Mouse (Mus musculus): ENCODE measurements around the gene Lpcat1. TPM values are rescaled to one million over a fixed set of nuclear protein-coding genes. Genes with fewer than 3 reads are reported as not detected.

Lpcat1 gene
- polyA plus RNA-seq, 1 experiment = 99.1 TPM

GRCm38 (mm10) chr13:73482476-73482875 lies 15.5 kb downstream of the Lpcat1 start:
- TF ChIP-seq CTCF (IDR thresholded peaks at IDR 0.05; ENCODE audit: borderline replicate concordance, extremely low read depth, insufficient read depth, insufficient read length) (no peak), POLR2A (IDR thresholded peaks at IDR 0.05; ENCODE audit: borderline replicate concordance, extremely low read depth, insufficient read depth, insufficient read length, poor library complexity, severe bottlenecking) (no peak)
- no peak for DNase-seq (ENCODE audit: low read depth)

GRCm38 (mm10) chr13:73483331-73483730 lies 16.3 kb downstream of the Lpcat1 start:
- TF ChIP-seq CTCF (IDR thresholded peaks at IDR 0.05; ENCODE audit: borderline replicate concordance, extremely low read depth, insufficient read depth, insufficient read length) (no peak), POLR2A (IDR thresholded peaks at IDR 0.05; ENCODE audit: borderline replicate concordance, extremely low read depth, insufficient read depth, insufficient read length, poor library complexity, severe bottlenecking) (no peak)
- no peak for DNase-seq (ENCODE audit: low read depth)

GRCm38 (mm10) chr13:73484171-73484570 lies 17.2 kb downstream of the Lpcat1 start:
- DNase-seq (ENCODE audit: low read depth) = no peak
- no peak for TF ChIP-seq POLR2A (IDR thresholded peaks at IDR 0.05; ENCODE audit: borderline replicate concordance, extremely low read depth, insufficient read depth, insufficient read length, poor library complexity, severe bottlenecking)
- no peak for TF ChIP-seq CTCF (IDR thresholded peaks at IDR 0.05; ENCODE audit: borderline replicate concordance, extremely low read depth, insufficient read depth, insufficient read length)

- no peak for DNase-seq (ENCODE audit: low read depth)
- no peak for TF ChIP-seq CTCF (IDR thresholded peaks at IDR 0.05; ENCODE audit: borderline replicate concordance, extremely low read depth, insufficient read depth, insufficient read length)
- TF ChIP-seq POLR2A (IDR thresholded peaks at IDR 0.05; ENCODE audit: borderline replicate concordance, extremely low read depth, insufficient read depth, insufficient read length, poor library complexity, severe bottlenecking) = no peak
These were observed 21.1 kb downstream of the Lpcat1 start for GRCm38 (mm10) chr13:73488105-73488504.

GRCm38 (mm10) chr13:73488707-73489106 lies 21.7 kb downstream of the Lpcat1 start:
- no peak for DNase-seq (ENCODE audit: low read depth)
- TF ChIP-seq POLR2A (IDR thresholded peaks at IDR 0.05; ENCODE audit: borderline replicate concordance, extremely low read depth, insufficient read depth, insufficient read length, poor library complexity, severe bottlenecking) (no peak), CTCF (IDR thresholded peaks at IDR 0.05; ENCODE audit: borderline replicate concordance, extremely low read depth, insufficient read depth, insufficient read length) (no peak)

GRCm38 (mm10) chr13:73489986-73490385 lies 23.0 kb downstream of the Lpcat1 start:
- no peak for TF ChIP-seq CTCF (IDR thresholded peaks at IDR 0.05; ENCODE audit: borderline replicate concordance, extremely low read depth, insufficient read depth, insufficient read length)
- no peak for TF ChIP-seq POLR2A (IDR thresholded peaks at IDR 0.05; ENCODE audit: borderline replicate concordance, extremely low read depth, insufficient read depth, insufficient read length, poor library complexity, severe bottlenecking)
- DNase-seq (ENCODE audit: low read depth) = no peak

- TF ChIP-seq POLR2A (IDR thresholded peaks at IDR 0.05; ENCODE audit: borderline replicate concordance, extremely low read depth, insufficient read depth, insufficient read length, poor library complexity, severe bottlenecking) = no peak
- TF ChIP-seq CTCF (IDR thresholded peaks at IDR 0.05; ENCODE audit: borderline replicate concordance, extremely low read depth, insufficient read depth, insufficient read length) = no peak
- peak; percentile 77 for DNase-seq (ENCODE audit: low read depth)
These were observed 23.7 kb downstream of the Lpcat1 start for GRCm38 (mm10) chr13:73490564-73491170.

- no peak for DNase-seq (ENCODE audit: low read depth)
- TF ChIP-seq POLR2A (IDR thresholded peaks at IDR 0.05; ENCODE audit: borderline replicate concordance, extremely low read depth, insufficient read depth, insufficient read length, poor library complexity, severe bottlenecking) = no peak
- TF ChIP-seq CTCF (IDR thresholded peaks at IDR 0.05; ENCODE audit: borderline replicate concordance, extremely low read depth, insufficient read depth, insufficient read length) = no peak
These were observed 26.2 kb downstream of the Lpcat1 start for GRCm38 (mm10) chr13:73493183-73493582.

- TF ChIP-seq CTCF (IDR thresholded peaks at IDR 0.05; ENCODE audit: borderline replicate concordance, extremely low read depth, insufficient read depth, insufficient read length) (no peak), POLR2A (IDR thresholded peaks at IDR 0.05; ENCODE audit: borderline replicate concordance, extremely low read depth, insufficient read depth, insufficient read length, poor library complexity, severe bottlenecking) (no peak)
- DNase-seq (ENCODE audit: low read depth) = no peak
These were observed 27.5 kb downstream of the Lpcat1 start for GRCm38 (mm10) chr13:73494528-73494927.

- no peak for TF ChIP-seq POLR2A (IDR thresholded peaks at IDR 0.05; ENCODE audit: borderline replicate concordance, extremely low read depth, insufficient read depth, insufficient read length, poor library complexity, severe bottlenecking)
- no peak for DNase-seq (ENCODE audit: low read depth)
These were observed 29.1 kb downstream of the Lpcat1 start for GRCm38 (mm10) chr13:73496137-73496536.

- TF ChIP-seq POLR2A (IDR thresholded peaks at IDR 0.05; ENCODE audit: borderline replicate concordance, extremely low read depth, insufficient read depth, insufficient read length, poor library complexity, severe bottlenecking) (no peak), CTCF (IDR thresholded peaks at IDR 0.05; ENCODE audit: borderline replicate concordance, extremely low read depth, insufficient read depth, insufficient read length) (no peak)
These were observed 33.1 kb downstream of the Lpcat1 start for GRCm38 (mm10) chr13:73499893-73500604.

GRCm38 (mm10) chr13:73502719-73503118 lies 35.7 kb downstream of the Lpcat1 start:
- no peak for TF ChIP-seq POLR2A (IDR thresholded peaks at IDR 0.05; ENCODE audit: borderline replicate concordance, extremely low read depth, insufficient read depth, insufficient read length, poor library complexity, severe bottlenecking)
- peak; percentile 49; the same call in 1 of the 2 replicates for TF ChIP-seq CTCF (IDR thresholded peaks at IDR 0.05; ENCODE audit: borderline replicate concordance, extremely low read depth, insufficient read depth, insufficient read length)
- peak; percentile 16 for DNase-seq (ENCODE audit: low read depth)

More at GRCm38 (mm10) chr13:73499893-73500604, 33.1 kb downstream of the Lpcat1 start:
- no peak for DNase-seq (ENCODE audit: low read depth)

All from brain, embryonic 14.5 days (tissue).